Mouse (Mus musculus) heart, embryonic 10.5 days (tissue): ENCODE data around the gene 1810049J17Rik. TPM values are rescaled to one million over a fixed set of nuclear protein-coding genes. Genes with fewer than 3 reads are reported as not detected.

Experiments used
- DNase-seq: peaks from one replicate; pipeline ENCODE4 v3.0.0-alpha.2; 2017; ENCODE audit warnings: low spot score
- H3K27ac ChIP-seq: fragments of 300-500 bp; sonication (generic); 2 replicates; pipeline ENCODE4 v1.5.1; 2016; ENCODE audit warnings: mild to moderate bottlenecking
- H3K27me3 ChIP-seq: fragments of 300-500 bp; sonication (generic); 2 replicates; pipeline ENCODE4 v1.6.1; 2016; ENCODE audit warnings: mild to moderate bottlenecking; ENCODE audit not compliant: poor library complexity, insufficient read depth, severe bottlenecking
- H3K36me3 ChIP-seq: fragments of 300-500 bp; sonication (generic); 2 replicates; pipeline ENCODE4 v1.6.1; 2016; ENCODE audit warnings: mild to moderate bottlenecking, moderate library complexity
- H3K4me1 ChIP-seq: fragments of 300-500 bp; sonication (generic); 2 replicates; pipeline ENCODE4 v1.6.1; 2016; ENCODE audit warnings: mild to moderate bottlenecking
- H3K4me3 ChIP-seq: fragments of 300-500 bp; sonication (generic); 2 replicates; pipeline ENCODE4 v1.5.1; 2016; ENCODE audit warnings: mild to moderate bottlenecking, moderate library complexity
- H3K9me3 ChIP-seq: fragments of 300-500 bp; sonication (generic); 2 replicates; pipeline ENCODE4 v1.6.1; 2016; ENCODE audit warnings: mild to moderate bottlenecking, moderate library complexity
- WGBS: fragments of 180-500 bp; shearing (Covaris S2); methylation state at CpG from one replicate; pipeline ENCODE4 v1.1.7; 2016; 5-methylcytosine and 5-hydroxymethylcytosine counted together
- polyA plus RNA-seq: library from polyadenylated mRNA; unstranded; fragments of >200 nt; fragmentation: Nextera tagmentation; extraction: Ambion mirVana; gene quantifications from 2 replicates; pipeline ENCODE4 v1.2.1, GENCODE M21; 2016

The 1810049J17Rik gene
- polyA plus RNA-seq, 1 experiment from 2014 or later: not detected

DNA sequence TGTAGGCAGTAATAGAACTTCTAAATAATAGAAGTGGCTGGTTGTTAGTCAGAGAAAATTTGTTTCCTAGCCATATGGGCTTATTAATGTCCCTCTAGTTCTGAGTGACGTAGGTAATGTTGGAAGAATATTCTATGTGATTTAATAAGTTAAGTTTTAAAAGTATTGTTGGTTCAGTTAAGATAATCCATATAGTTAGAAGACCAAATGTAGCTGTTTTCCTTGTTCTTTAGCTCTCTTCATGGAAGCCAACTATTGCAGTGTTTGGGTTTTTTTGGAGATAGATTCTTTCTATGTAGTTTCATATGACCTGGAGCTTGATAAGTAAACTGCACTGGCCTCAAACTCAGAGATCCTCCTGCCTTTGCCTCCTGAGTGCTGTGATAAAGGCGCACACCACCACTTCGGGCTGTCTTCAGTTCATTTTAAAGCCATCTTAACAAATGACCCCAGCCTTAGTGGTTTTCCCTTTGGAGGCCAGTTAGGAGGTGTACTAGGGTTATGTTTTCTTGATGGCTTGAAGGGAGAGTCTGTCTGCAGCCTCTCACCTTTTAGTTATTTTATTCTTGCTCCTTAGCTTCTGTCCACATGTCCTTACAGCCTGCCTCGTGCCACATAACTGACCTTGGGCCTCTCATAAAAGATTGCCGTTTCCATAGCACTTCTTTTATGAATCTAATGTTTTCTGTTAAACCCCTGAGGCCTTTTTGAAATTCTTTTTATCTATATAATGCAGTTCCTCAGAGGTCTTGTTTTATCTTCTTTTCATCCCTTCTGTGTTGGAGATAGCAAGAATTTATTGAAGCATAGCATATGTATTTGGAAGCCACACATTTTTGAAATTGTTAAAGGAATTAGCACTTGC lies 19.1 kb upstream of the 1810049J17Rik start:
- H3K27me3 ChIP-seq: no peaks in the 10 kb centered on the region
- H3K36me3 ChIP-seq: peaks cover 40% of the 10 kb centered on the region
- H3K4me1 ChIP-seq: peaks cover 15% of the 10 kb centered on the region
- no peak for DNase-seq
- H3K4me3 ChIP-seq: 0 out of 2 replicates have a peak overlapping the region, but pooled peaks have one; percentile 18
- WGBS: 68% methylated on average over 5 of the region's 5 CpGs
- no peaks in the 10 kb centered on the region for H3K9me3 ChIP-seq
- peak overlapping the region; percentile 52; the same call in 1 of the 2 replicates for H3K27ac ChIP-seq

DNA sequence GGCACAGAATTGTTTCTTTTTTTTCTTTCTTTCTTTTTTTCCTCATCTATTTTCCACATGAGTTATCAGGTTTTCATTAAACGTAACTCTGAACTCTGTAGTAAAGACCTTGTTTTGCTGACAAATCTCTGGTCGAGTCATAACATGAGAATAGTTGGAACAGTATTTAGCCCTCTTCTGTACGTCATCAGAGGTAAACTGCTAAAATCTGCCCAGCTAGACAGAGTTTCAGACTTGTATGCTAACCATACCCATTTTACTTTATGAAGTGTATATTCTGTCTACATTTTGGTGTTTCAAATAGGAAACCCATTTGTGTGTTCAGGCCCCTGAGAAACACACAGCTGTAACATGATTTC lies 16.1 kb upstream of the 1810049J17Rik start:
- no peak overlapping the region for H3K4me3 ChIP-seq
- peaks cover 23% of the 10 kb centered on the region for H3K4me1 ChIP-seq
- H3K9me3 ChIP-seq: no peaks in the 10 kb centered on the region
- H3K27me3 ChIP-seq: no peaks in the 10 kb centered on the region
- peaks cover 12% of the 10 kb centered on the region for H3K36me3 ChIP-seq
- 73% methylated on average over 3 of the region's 3 CpGs for WGBS
- no peak for DNase-seq
- H3K27ac ChIP-seq: no peak overlapping the region

DNA sequence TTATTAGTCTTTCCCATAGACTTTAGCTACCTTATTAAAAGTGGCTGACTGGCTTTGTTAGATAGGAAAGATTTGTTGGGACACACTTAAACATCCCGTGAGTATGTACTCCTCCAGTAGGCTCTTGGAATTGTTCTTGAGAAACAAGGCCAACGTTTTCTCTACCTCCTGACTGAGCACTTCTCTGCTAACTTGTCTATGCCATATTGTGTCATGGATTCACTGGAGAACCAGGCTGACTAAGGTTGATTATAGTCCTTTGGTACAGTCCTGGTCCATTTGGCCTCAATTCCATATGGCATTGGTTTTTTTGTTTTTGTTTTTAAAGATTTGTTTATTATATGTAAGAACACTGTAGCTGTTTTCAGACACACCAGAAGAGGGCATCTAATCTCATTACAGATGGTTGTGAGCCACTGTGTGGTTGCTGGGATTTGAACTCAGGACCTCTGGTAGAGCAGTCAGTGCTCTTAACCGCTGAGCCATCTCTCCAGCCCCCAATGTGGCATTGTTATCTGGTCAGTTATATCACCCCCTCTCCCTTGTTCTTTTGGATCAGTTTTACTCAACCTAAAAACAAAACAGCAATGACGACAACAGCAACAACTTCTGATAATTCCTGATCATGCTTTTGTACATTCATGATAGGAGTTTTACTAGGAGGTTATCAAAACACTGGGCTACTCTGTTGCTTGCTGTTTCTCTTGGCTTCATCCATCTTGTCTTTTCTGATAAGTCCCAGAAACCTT lies 15.5 kb upstream of the 1810049J17Rik start:
- Histone ChIP-seq H3K9me3 (no peaks in the 10 kb centered on the region), H3K4me1 (peaks cover 23% of the 10 kb centered on the region), H3K36me3 (peaks cover 8% of the 10 kb centered on the region), H3K4me3 (no peak overlapping the region), H3K27ac (no peak overlapping the region), H3K27me3 (no peaks in the 10 kb centered on the region)
- no peak for DNase-seq
- WGBS: 73% methylated on average over 4 of the region's 4 CpGs

DNA sequence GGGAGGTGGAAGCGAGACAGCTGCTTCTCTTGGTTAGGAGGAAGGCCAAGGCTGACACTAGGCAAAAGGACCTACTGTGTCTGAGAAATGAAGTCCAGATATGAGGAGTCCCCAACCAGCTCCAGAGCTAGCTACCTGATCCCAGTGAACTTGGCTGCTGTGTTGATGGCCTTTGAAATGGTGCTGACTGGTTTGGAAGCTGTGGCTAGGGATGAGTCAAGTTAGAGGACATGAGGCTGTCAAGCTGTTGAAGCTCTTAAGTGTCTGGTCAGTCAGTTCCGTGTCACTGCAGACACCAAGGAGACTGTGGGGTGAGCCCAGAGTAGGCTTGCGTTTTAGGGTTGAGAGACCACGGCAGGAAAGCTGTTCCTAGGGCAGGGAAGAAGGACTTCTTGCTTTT lies 12.7 kb upstream of the 1810049J17Rik start:
- H3K4me3 ChIP-seq: no peak overlapping the region
- H3K36me3 ChIP-seq: no peaks in the 10 kb centered on the region
- no peaks in the 10 kb centered on the region for H3K27me3 ChIP-seq
- WGBS: 66% methylated on average over 4 of the region's 4 CpGs
- H3K9me3 ChIP-seq: no peaks in the 10 kb centered on the region
- DNase-seq: no peak
- peaks cover 28% of the 10 kb centered on the region for H3K4me1 ChIP-seq
- H3K27ac ChIP-seq: no peak overlapping the region

DNA sequence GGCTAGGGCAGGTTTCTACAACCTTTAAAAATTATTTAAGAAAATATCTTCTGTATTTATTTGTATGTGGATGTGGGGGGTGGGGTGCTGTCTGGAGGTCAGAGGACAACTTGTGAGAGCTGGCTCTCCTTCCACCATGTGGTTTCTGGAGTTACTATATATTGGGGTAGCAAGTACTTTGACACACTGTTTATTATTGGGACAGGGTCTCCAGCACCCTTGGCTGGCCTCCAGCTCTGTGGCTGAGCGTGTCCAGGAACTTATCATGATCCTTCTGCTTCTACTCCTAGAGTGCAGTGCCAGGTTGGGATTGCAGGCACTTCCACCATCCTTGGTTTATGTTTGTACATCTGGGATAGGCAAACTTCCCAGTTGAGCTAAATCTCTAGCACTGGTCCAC lies 9.6 kb upstream of the 1810049J17Rik start:
- peaks cover 25% of the 10 kb centered on the region for H3K4me1 ChIP-seq
- WGBS: 29% methylated on average over 1 of the region's 1 CpGs

DNA sequence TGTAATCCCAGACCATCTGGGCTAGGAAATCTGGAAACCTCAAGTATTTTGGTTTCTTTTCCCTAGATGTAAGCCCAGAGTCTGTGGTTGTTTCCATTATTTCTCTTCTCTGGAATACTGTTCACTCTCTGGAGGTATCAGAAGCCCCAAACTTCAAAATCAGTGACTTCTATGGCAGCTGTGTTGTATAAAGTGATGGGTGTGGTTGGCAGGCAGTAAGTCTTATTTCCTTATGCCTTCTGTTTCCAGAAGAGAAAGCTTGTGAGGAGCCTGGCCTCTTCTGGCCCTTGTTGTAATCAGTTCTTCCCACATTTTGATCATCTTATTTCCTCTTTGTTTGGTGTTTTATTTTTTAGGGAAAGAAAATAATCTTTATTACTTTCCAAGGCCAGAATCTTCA lies 9.2 kb upstream of the 1810049J17Rik start:
- H3K27ac ChIP-seq: no peak overlapping the region
- H3K4me1 ChIP-seq: peaks cover 24% of the 10 kb centered on the region
- peaks cover 2% of the 10 kb centered on the region; the same call in 1 of the 2 replicates for H3K36me3 ChIP-seq
- H3K27me3 ChIP-seq: no peaks in the 10 kb centered on the region
- DNase-seq: no peak
- no peak overlapping the region for H3K4me3 ChIP-seq
- H3K9me3 ChIP-seq: no peaks in the 10 kb centered on the region

More for the DNA sequence above, 9.6 kb upstream of the 1810049J17Rik start:
- Histone ChIP-seq H3K27ac (no peak overlapping the region), H3K27me3 (no peaks in the 10 kb centered on the region), H3K36me3 (no peaks in the 10 kb centered on the region), H3K4me3 (no peak overlapping the region), H3K9me3 (no peaks in the 10 kb centered on the region)
- DNase-seq: no peak

DNA sequence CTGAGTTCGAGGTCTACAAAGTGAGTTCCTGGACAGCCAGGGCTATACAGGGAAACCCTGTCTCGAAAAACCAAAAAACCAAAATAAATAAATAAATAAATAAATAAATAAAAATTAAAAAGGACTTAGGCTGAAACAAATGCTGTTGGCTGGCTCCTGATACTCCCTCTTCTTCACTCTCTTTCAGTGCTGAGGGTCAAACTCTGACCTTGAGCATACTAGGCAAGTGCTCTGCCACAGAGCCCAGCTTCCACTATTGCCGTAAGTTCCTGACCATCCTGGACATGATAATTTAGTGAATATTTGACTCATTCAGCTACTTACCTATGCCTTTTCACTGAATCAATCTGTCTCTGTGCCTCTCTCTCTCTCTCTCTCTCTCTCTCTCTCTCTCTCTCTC lies 8.7 kb upstream of the 1810049J17Rik start:
- peaks cover 6% of the 10 kb centered on the region; the same call in 1 of the 2 replicates for H3K36me3 ChIP-seq
- H3K4me3 ChIP-seq: no peak overlapping the region
- no peaks in the 10 kb centered on the region for H3K27me3 ChIP-seq
- H3K9me3 ChIP-seq: no peaks in the 10 kb centered on the region
- DNase-seq: no peak
- WGBS: 83% methylated on average over 3 of the region's 3 CpGs
- peaks cover 27% of the 10 kb centered on the region for H3K4me1 ChIP-seq
- H3K27ac ChIP-seq: no peak overlapping the region

DNA sequence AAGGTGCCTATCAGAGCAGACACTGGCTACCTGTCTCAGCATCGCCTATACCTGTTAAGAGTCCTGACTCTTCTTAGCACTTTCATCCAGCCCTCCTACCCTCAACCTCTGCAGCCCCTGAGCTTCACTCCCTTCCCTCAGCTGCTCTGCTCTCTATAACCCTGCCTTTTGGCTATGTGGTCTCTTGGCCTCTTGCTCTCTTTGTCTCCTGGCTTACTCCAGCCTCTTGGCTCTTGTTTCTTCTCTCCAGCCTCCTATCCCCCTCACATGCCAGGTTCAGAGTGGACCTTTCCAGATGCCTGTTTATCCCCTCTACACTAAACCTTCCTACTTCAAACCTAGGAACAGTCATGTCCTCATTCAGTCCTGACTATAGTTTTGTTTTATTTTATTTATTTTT lies 2.6 kb upstream of the 1810049J17Rik start:
- 87% methylated on average over 1 of the region's 1 CpGs for WGBS
- Histone ChIP-seq H3K9me3 (no peaks in the 10 kb centered on the region), H3K4me3 (peak overlapping the region; percentile 96; the same call in 1 of the 2 replicates)

DNA sequence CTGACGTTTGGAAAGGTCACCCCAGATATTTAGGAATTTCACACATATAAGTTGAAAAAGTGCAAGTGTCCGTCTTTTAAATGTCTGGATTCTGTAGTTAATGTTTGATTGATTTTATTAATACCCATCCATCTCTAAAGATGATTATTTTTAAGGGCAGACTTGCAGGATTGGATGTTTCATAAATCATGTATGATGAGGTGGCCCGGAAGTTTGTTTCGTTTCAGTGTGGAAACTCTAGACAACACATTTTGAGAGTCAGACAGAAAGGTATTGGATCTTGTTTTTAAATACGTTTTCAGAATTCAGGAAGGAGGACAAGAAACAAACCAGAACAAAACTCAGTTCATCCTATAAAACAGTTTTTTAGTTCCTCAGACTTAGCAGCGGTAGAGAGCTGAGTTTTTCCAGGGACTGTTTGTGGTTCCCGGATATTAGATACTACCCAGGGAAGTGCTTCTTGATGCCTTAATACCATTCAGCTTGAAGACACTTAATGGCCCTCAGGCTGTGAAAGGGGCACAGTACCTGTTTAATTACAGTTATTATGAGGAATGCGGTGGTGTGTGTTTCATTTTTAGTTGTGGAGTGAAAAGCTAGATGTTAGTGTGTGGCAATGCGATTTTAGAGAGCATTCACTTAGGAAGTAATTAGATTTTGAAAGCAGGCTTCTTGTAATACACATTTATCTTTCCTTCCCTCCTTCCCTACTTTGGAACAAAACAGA lies 1.1 kb upstream of the 1810049J17Rik start:
- peak overlapping the region; percentile 97 for H3K27ac ChIP-seq
- peak overlapping the region; percentile 96 for H3K4me3 ChIP-seq
- DNase-seq: no peak
- no peaks in the 10 kb centered on the region for H3K9me3 ChIP-seq
- H3K36me3 ChIP-seq: peaks cover 6% of the 10 kb centered on the region; the same call in 1 of the 2 replicates
- WGBS: 19% methylated on average over 9 of the region's 9 CpGs
- peaks cover 14% of the 10 kb centered on the region for H3K4me1 ChIP-seq
- H3K27me3 ChIP-seq: 0 out of 2 replicates have a peak, but pooled peaks cover 7% of the 10 kb centered on the region

More for the DNA sequence above, 2.6 kb upstream of the 1810049J17Rik start:
- no peak for DNase-seq
- Histone ChIP-seq H3K36me3 (peaks cover 6% of the 10 kb centered on the region; the same call in 1 of the 2 replicates), H3K4me1 (peaks cover 14% of the 10 kb centered on the region), H3K27ac (no peak overlapping the region), H3K27me3 (no peaks in the 10 kb centered on the region)

DNA sequence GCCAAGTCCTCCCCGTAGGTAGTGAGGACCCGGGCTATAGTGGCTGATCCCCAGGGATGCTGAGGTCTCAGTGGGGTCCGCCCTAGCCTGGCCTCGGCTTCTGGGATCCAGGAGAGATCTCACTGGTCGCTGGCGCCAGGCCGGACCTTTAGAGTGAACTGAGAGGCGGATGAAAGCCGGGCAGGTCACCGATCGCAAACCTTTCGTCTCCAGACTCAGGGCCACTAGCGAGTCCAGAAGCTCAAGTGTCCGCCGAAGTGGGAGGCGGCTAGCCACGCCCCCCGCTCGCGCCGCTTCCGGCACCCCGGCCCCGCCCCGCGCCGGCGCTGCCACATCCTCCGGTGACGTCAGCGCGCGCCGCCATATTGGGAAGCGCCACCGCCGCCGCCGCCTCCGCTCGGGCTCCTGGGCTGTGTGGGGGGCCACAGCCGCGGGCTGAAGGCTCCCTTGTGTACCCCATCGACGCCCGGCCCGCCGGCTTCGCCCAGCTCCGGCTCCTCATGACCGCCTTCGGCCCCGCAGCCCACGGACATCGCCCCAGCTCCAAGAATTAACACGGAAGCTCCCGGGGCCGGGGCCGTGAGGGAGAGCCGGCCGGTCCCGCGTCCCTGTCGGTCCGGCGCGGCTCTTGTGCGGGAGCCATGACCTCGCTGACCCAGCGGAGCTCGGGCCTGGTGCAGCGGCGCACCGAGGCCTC lies 460 bp downstream of the 1810049J17Rik start, which contains the start of gene Golph3:
TSS of gene Golph3 (plus strand) at position 360 of the 697 bp plus-strand sequence.
- WGBS: under 1% methylated on average over 74 of the region's 74 CpGs

DNA sequence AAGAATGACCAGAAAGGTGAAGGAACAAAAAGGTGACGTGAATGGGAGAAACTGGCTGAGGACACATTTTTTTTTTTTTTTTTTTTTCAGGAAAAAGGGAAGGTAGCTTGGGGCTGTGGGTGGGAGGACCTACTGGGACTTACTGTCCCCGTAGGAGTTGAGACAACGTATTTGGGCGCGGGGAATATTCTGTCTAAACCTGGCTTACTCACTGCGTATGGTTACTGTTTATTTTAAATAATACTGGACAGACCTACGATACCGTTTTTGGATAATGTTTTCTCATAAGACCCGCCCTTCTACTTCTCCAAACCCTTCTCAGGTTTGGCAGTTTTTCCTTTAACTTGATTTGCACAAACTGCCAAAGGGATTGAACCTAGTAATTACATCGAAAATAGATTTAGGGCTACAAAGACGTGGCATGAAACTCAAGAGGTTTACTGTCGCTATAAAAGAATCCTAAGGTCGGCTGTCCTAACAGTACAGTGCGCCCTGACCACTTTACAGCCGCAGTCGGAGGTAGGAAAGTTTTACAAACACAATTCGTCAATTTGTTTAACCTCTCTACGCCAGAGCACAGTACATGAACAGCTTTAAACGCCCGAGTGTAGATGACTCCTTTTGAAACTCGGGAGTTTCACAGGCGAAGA lies 1.1 kb downstream of the 1810049J17Rik start:
- WGBS: 4% methylated on average over 22 of the region's 22 CpGs
- no peaks in the 10 kb centered on the region for H3K9me3 ChIP-seq
- DNase-seq: no peak
- H3K4me1 ChIP-seq: peaks cover 11% of the 10 kb centered on the region
- H3K27me3 ChIP-seq: 0 out of 2 replicates have a peak, but pooled peaks cover 7% of the 10 kb centered on the region
- peak overlapping the region; percentile 97 for H3K27ac ChIP-seq
- H3K36me3 ChIP-seq: peaks cover under 1% of the 10 kb centered on the region; the same call in 1 of the 2 replicates
- H3K4me3 ChIP-seq: peak overlapping the region; percentile 96

More for the DNA sequence above, 460 bp downstream of the 1810049J17Rik start, which contains the start of gene Golph3:
- peak within 1 kb of the TSS; percentile 96 for H3K4me3 ChIP-seq
- peak; percentile 96 for DNase-seq
- H3K27me3 ChIP-seq: 0 out of 2 replicates have a peak, but pooled peaks cover 7% of the 10 kb centered on the region
- H3K27ac ChIP-seq: peak within 1 kb of the TSS; percentile 97
- peaks cover 6% of the 10 kb centered on the region; the same call in 1 of the 2 replicates for H3K36me3 ChIP-seq
- no peaks in the 10 kb centered on the region for H3K9me3 ChIP-seq
- peaks cover 14% of the 10 kb centered on the region for H3K4me1 ChIP-seq
